Mouse (Mus musculus) c-Kit-positive CD71-positive TER-119-negative erythroid progenitor cells, embryonic 14.5 days (primary cell): ENCODE results near the gene Spata31d1d.

ENCODE experiments used
- DNase-seq: peaks from one replicate; pipeline ENCODE4 v3.0.0-alpha.2; 2013; ENCODE audit warnings: low read depth

Gene Spata31d1d

DNA sequence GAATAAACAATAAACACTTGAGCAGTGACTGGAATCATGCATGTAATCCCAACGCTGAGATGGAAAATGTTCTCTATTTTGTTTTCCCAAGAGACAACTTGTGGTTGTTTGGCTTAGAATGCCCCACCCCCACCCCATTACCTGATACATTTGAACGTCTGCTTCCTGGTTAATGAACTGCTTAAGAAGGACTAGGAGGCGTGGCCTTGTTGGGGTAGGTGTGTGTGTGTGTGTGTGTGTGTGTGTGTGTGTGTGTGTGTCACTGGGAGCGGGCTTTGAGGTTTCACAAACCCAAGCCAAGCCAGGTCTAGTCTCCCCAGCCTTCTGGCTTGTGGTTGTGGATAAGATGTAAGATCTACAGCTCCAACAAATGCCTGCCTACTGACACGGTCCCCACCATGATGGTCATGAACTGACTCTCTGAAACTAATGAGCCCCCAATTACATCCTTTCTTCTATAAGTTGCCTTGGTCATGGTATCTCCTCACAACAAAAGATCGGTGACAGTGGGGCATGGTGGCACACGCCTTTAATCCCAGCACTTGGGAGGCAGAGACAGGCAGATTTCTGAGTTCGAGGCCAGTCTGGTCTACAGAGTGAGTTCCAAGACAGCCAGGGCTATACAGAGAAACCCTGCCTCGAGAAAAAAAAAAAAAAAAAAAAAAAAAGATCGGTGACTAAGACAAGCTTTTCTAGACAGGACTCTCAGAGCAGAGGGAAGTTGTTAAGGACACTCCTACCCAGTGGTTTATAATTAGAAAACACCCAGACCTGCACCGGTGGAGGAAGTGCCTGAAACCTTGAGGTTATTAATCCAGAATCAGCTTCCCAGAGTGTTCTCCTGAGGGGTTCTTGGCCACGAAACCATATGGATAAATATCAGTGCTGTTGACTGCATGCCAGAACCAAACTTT is 55.0 kb downstream of the Spata31d1d start:
- no peak for DNase-seq
